Mouse (Mus musculus) limb, embryonic 12.5 days (tissue): Measurements from ENCODE around the gene Oaz1. TPM values are rescaled to one million over a fixed set of nuclear protein-coding genes. Genes with fewer than 3 reads are reported as not detected.
A peak's percentile ranks its signal among the peaks of the same experiment; 100 is the strongest.

Experiments
- ATAC-seq: fragments of 200-750 bp; cut with Nextera tagmentation; 2 replicates; pipeline ENCODE4 v1.8.0; 2017; ENCODE audit warnings: low read depth, moderate TSS enrichment; ENCODE audit not compliant: insufficient number of reproducible peaks, insufficient read depth, low FRiP score, low TSS enrichment
- H3K27ac ChIP-seq: fragments of 300-500 bp; sonication (generic); 2 replicates; pipeline ENCODE4 v1.5.1; 2016; ENCODE audit warnings: mild to moderate bottlenecking, moderate library complexity
- H3K27me3 ChIP-seq: fragments of 300-500 bp; sonication (generic); 2 replicates; pipeline ENCODE4 v1.6.1; 2016; ENCODE audit warnings: mild to moderate bottlenecking, moderate library complexity
- H3K36me3 ChIP-seq: fragments of 300-500 bp; sonication (generic); 2 replicates; pipeline ENCODE4 v1.6.1; 2016; ENCODE audit warnings: mild to moderate bottlenecking, moderate library complexity
- H3K4me1 ChIP-seq: fragments of 300-500 bp; sonication (generic); replicated peaks from 2 replicates; pipeline ENCODE4 v1.6.1; 2016
- H3K4me2 ChIP-seq: fragments of 300-500 bp; sonication (generic); 2 replicates; pipeline ENCODE4 v1.6.1; 2016; ENCODE audit warnings: mild to moderate bottlenecking, moderate library complexity
- H3K4me3 ChIP-seq: fragments of 300-500 bp; sonication (generic); replicated peaks from 2 replicates; pipeline ENCODE4 v1.5.1; 2016; ENCODE audit warnings: mild to moderate bottlenecking
- H3K9ac ChIP-seq: fragments of 300-500 bp; sonication (generic); replicated peaks from 2 replicates; pipeline ENCODE4 v1.6.1; 2016; ENCODE audit warnings: mild to moderate bottlenecking, moderate library complexity
- H3K9me3 ChIP-seq: fragments of 300-500 bp; sonication (generic); 2 replicates; pipeline ENCODE4 v1.6.1; 2016; ENCODE audit warnings: mild to moderate bottlenecking, moderate library complexity
- WGBS: fragments of 180-500 bp; shearing (Covaris S2); methylation state at CpG from one replicate; pipeline ENCODE4 v1.1.7; 2016; 5-methylcytosine and 5-hydroxymethylcytosine counted together
- polyA plus RNA-seq: library from polyadenylated mRNA; unstranded; fragments of >200 nt; fragmentation: Nextera tagmentation; extraction: Ambion mirVana; gene quantifications from 2 replicates; pipeline ENCODE4 v1.2.1, GENCODE M21; 2016

The Oaz1 gene
- polyA plus RNA-seq, 1 experiment from 2014 or later: 1,832 TPM

GRCm38 (mm10) chr10:80793033-80793784, 33.2 kb upstream of the Oaz1 start:
- peaks cover 10% of the 10 kb centered on the region for H3K4me1 ChIP-seq
- no peak overlapping the region for H3K4me3 ChIP-seq
- H3K4me2 ChIP-seq: no peak overlapping the region
- no peaks in the 10 kb centered on the region for H3K9me3 ChIP-seq
- ATAC-seq: no peak
- H3K9ac ChIP-seq: no peak overlapping the region
- H3K27ac ChIP-seq: no peak overlapping the region
- peaks cover 86% of the 10 kb centered on the region for H3K36me3 ChIP-seq
- 90% methylated on average over 13 of the region's 13 CpGs for WGBS
- no peaks in the 10 kb centered on the region for H3K27me3 ChIP-seq

DNA sequence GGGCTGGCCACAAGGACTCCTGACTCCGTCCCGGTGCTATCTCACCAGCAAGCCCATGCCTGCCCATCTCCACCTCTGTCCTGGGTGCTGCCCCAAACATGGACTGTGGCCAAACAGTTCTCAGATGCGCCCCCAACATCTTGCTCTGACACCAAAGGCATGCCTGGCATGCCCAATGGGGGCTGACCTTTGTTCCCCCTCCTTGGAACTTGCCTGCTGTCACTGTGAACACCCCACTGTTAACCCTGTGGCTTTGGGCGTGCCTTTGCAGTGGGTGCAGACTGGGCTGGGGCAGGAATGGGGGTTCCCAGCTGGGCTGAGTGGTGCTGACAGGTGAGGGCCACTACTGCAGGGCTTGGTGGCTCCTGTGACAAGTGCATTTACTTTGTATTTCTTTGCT, 32.7 kb upstream of the Oaz1 start:
- WGBS: 89% methylated on average over 4 of the region's 4 CpGs
- no peak overlapping the region for H3K4me2 ChIP-seq
- ATAC-seq: no peak
- H3K4me1 ChIP-seq: peaks cover 10% of the 10 kb centered on the region
- H3K9ac ChIP-seq: no peak overlapping the region
- H3K27me3 ChIP-seq: no peaks in the 10 kb centered on the region
- H3K27ac ChIP-seq: no peak overlapping the region
- peaks cover 80% of the 10 kb centered on the region for H3K36me3 ChIP-seq
- H3K9me3 ChIP-seq: no peaks in the 10 kb centered on the region
- H3K4me3 ChIP-seq: no peak overlapping the region

- no peak for ATAC-seq
- Histone ChIP-seq H3K9ac (no peak overlapping the region), H3K4me1 (peaks cover 14% of the 10 kb centered on the region), H3K27ac (no peak overlapping the region), H3K4me2 (no peak overlapping the region), H3K27me3 (no peaks in the 10 kb centered on the region), H3K36me3 (peaks cover 71% of the 10 kb centered on the region), H3K4me3 (no peak overlapping the region), H3K9me3 (no peaks in the 10 kb centered on the region)
- WGBS: 89% methylated on average over 8 of the region's 8 CpGs
Measured at GRCm38 (mm10) chr10:80794750-80795149, 31.7 kb upstream of the Oaz1 start.

DNA sequence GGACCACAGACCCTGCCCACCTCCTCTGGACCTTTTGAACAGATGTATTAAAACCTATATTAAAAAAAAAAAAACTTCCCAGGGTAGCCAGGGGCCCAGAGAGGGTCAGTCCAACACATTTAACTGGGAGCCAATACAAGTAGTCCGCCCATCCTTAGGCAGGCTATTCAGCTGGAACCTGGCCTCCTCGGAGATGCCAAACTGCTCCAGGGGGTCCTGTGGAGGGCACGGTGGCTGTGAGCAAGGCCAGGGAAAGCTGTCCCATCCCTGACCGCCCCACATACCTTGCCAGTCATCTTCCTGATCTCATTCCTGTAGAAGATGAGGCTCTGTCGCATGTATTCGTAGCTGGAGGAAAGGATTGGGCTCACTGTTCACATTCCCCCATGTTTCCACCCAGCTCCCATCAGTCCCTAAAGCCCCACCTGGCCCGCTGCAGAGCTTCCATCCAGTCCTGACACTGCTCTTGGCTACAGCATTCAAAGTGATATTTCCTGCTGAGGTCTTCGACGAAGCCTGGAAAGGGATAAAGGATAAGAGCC, 30.1 kb upstream of the Oaz1 start:
- peak overlapping the region; percentile 89 for H3K4me3 ChIP-seq
- no peak overlapping the region for H3K27ac ChIP-seq
- peak overlapping the region; percentile 99; the same call in 1 of the 2 replicates for H3K9ac ChIP-seq
- H3K27me3 ChIP-seq: no peaks in the 10 kb centered on the region
- 91% methylated on average over 9 of the region's 9 CpGs for WGBS
- no peak for ATAC-seq
- H3K9me3 ChIP-seq: no peaks in the 10 kb centered on the region
- peak overlapping the region; percentile 78 for H3K4me2 ChIP-seq
- peaks cover 23% of the 10 kb centered on the region for H3K4me1 ChIP-seq
- H3K36me3 ChIP-seq: peaks cover 70% of the 10 kb centered on the region

DNA sequence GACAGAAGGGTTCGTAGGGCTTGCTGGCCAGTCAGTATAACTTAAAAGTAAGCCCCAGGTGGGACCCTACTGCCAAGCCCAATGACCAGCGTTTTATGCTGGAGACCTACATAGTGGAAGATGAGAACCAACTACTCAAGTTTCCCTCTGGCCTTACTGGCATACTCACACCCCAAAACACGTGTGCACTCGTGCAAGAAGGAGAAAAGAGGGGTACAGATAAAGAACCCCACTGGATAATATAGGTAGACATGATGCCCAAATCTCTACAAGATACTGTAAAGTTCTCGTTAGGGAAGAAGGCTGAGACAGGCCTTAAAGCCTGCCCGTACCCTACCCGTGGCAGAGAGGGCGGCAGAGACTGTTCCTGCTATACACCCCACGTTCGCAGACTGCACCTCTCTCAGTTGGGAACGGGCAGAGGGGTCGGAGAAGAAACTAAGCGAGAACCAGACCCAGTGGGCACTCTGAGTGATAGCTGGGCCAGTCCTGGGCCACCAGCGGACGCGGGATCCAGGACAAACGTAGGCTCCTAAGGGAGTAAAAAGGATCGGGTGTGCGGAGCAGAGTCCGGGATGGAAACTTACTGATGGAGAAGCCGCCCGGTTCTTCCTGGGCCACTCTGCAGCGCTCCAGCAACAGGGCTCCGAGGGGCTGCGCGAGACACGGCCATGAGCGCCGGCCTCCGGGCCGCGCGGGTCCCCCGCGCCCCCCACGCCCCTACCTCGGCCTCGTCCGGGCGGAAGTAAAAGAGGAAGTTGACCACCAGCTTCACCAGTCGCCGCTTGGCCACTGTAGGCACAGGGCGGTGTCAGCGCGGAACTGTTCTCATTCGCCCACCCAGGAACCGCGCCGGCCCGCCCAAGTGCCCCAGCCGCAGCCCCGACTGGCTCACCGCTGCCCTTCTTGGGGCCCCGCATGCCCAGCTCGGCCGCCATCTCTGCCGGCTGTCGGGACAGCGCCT, 29.0 kb upstream of the Oaz1 start:
- peaks cover 23% of the 10 kb centered on the region for H3K4me1 ChIP-seq
- H3K27ac ChIP-seq: peak overlapping the region; percentile 97
- H3K27me3 ChIP-seq: no peaks in the 10 kb centered on the region
- H3K9ac ChIP-seq: peak overlapping the region; percentile 99
- H3K36me3 ChIP-seq: peaks cover 70% of the 10 kb centered on the region
- H3K9me3 ChIP-seq: no peaks in the 10 kb centered on the region
- H3K4me2 ChIP-seq: peak overlapping the region; percentile 78
- WGBS: 2% methylated on average over 59 of the region's 59 CpGs
- peak overlapping the region; percentile 89 for H3K4me3 ChIP-seq
- peak; percentile 49 for ATAC-seq

GRCm38 (mm10) chr10:80798150-80799006, 28.1 kb upstream of the Oaz1 start, which contains the start of the genes Sf3a2 and Plekhj1:
Sf3a2 (plus strand) TSS chr10:80798198.
Plekhj1 (minus strand) TSS chr10:80798626.
- under 1% methylated on average over 104 of the region's 104 CpGs for WGBS

DNA sequence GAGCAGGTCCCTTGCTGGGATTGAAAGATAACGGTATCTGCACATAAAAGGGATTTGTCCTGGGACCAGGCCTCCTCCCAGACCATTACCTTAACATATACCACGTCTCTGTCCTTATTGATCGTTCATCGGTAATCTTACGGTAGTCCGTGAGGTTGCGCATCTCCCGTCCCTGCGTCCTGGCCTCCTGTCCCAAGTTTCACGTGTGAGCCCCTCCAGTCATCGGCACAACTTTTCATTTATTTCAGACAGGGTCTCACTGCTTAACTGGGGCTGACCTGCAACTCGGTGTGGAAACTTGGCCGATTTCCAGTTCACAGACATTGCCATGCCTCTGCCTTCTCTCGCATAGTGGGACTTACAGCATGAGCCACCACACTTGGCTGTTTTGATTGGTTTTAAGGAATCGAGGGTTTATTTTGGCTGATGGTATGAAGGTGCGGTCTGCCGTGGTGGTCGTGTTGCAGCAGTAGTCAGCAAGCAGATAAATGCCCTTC, 27.3 kb upstream of the Oaz1 start:
- H3K9ac ChIP-seq: peak overlapping the region; percentile 99
- peak overlapping the region; percentile 89 for H3K4me3 ChIP-seq
- ATAC-seq: no peak
- WGBS: 4% methylated on average over 18 of the region's 18 CpGs
- no peaks in the 10 kb centered on the region for H3K27me3 ChIP-seq
- H3K4me2 ChIP-seq: peak overlapping the region; percentile 78
- peaks cover 70% of the 10 kb centered on the region for H3K36me3 ChIP-seq
- H3K27ac ChIP-seq: peak overlapping the region; percentile 97
- peaks cover 23% of the 10 kb centered on the region for H3K4me1 ChIP-seq
- H3K9me3 ChIP-seq: no peaks in the 10 kb centered on the region

More at GRCm38 (mm10) chr10:80798150-80799006, 28.1 kb upstream of the Oaz1 start, which contains the start of the genes Sf3a2 and Plekhj1:
- H3K4me1 ChIP-seq: peaks cover 23% of the 10 kb centered on the region
- ATAC-seq: peak; percentile 87
- peaks cover 70% of the 10 kb centered on the region for H3K36me3 ChIP-seq
- no peaks in the 10 kb centered on the region for H3K9me3 ChIP-seq
- H3K27me3 ChIP-seq: no peaks in the 10 kb centered on the region
- H3K27ac ChIP-seq: peak within 1 kb of the TSS; percentile 97
- peak within 1 kb of the TSS; percentile 78 for H3K4me2 ChIP-seq
- peak within 1 kb of the TSS; percentile 99 for H3K9ac ChIP-seq
- H3K4me3 ChIP-seq: peak within 1 kb of the TSS; percentile 89

GRCm38 (mm10) chr10:80802204-80802912, 24.1 kb upstream of the Oaz1 start:
- no peaks in the 10 kb centered on the region for H3K9me3 ChIP-seq
- ATAC-seq: no peak
- no peak overlapping the region for H3K9ac ChIP-seq
- no peak overlapping the region for H3K27ac ChIP-seq
- H3K27me3 ChIP-seq: peaks cover 14% of the 10 kb centered on the region
- no peak overlapping the region for H3K4me3 ChIP-seq
- 93% methylated on average over 10 of the region's 10 CpGs for WGBS
- no peak overlapping the region for H3K4me2 ChIP-seq
- peaks cover 59% of the 10 kb centered on the region for H3K36me3 ChIP-seq
- peaks cover 30% of the 10 kb centered on the region for H3K4me1 ChIP-seq

- ATAC-seq: no peak
- no peak overlapping the region for H3K4me2 ChIP-seq
- H3K36me3 ChIP-seq: peaks cover 59% of the 10 kb centered on the region
- H3K9ac ChIP-seq: no peak overlapping the region; the same call in 1 of the 2 replicates
- H3K9me3 ChIP-seq: no peaks in the 10 kb centered on the region
- WGBS: 89% methylated on average over 3 of the region's 3 CpGs
- H3K4me1 ChIP-seq: peaks cover 36% of the 10 kb centered on the region
- H3K27ac ChIP-seq: no peak overlapping the region
- H3K27me3 ChIP-seq: peaks cover 20% of the 10 kb centered on the region
- no peak overlapping the region for H3K4me3 ChIP-seq
Measured at GRCm38 (mm10) chr10:80802996-80803395, 23.5 kb upstream of the Oaz1 start.

DNA sequence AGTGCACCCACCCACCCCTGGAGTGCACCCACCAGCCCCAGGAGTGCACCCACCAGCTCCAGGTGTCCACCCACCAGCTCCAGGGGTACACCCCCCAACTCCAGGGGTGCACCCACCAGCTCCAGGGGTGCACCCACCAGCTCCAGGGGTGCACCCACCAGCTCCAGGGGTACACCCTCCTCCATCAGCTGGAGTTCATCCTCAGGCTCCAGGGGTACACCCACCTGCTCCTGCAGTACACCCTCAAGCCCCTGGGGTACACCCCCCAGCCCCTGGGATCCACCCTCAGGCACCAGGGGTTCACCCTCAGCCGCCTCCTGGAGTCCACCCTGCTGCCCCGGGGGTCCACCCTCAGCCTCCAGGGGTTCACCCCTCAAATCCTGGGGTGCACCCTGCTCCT, 22.1 kb upstream of the Oaz1 start:
- H3K36me3 ChIP-seq: peaks cover 59% of the 10 kb centered on the region
- 92% methylated on average over 2 of the region's 2 CpGs for WGBS

More for the DNA sequence above, 22.1 kb upstream of the Oaz1 start:
- H3K27me3 ChIP-seq: peaks cover 34% of the 10 kb centered on the region
- ATAC-seq: no peak
- no peaks in the 10 kb centered on the region for H3K9me3 ChIP-seq
- H3K4me1 ChIP-seq: peaks cover 50% of the 10 kb centered on the region
- H3K9ac ChIP-seq: no peak overlapping the region
- no peak overlapping the region for H3K4me3 ChIP-seq
- H3K4me2 ChIP-seq: no peak overlapping the region
- H3K27ac ChIP-seq: no peak overlapping the region
